Mouse (Mus musculus) adipose tissue, adult 10 weeks (tissue): ENCODE data around the gene Tmc5. TPM values are rescaled to one million over a fixed set of nuclear protein-coding genes. Genes with fewer than 3 reads are reported as not detected.

Experiments used
- polyA plus RNA-seq: library from polyadenylated mRNA; stranded (reverse); fragments of 350-450 nt; fragmentation: Illumina TruSeq; extraction: RNeasy Lipid Tissue Mini Kit (QIAGEN cat#74804); gene quantifications from one replicate; pipeline ENCODE4 v1.2.3, GENCODE M21; 2014; ENCODE audit warnings: low read depth, low replicate concordance

The Tmc5 gene
- polyA plus RNA-seq: 44.2 TPM

DNA sequence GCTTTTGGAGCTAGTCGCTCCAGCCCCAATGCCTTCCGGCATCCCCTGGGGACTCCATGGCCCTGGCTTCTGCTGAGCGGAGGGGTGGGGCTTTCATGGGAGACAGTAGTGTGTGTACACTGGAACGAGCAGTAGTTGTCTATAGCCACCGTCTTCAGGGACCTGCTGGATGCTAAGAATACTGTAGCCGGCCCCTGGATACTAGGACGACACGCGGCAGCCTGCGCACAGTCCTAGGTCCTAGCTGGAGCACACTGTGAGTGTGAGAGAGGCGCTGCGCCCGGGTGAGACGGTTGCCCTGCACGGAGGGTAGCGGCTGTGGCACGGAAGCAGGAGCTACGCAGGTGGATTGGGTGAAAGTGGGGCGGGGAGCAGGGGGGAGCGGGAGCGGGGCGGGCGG lies at the start of gene Tmc5:
Tmc5 (plus strand) TSS at position 97 of the 400 bp plus-strand sequence.

GRCm38 (mm10) chr7:118584257-118584907 lies 12.7 kb upstream of the Tmc5 start, which contains the start of gene Tmc7:
Tmc7 (minus strand) TSS chr7:118584736.

GRCm38 (mm10) chr7:118705101-118705961 lies 108.2 kb downstream of the Tmc5 start, which contains the start of gene Gde1:
Gde1 (minus strand) TSS chr7:118705778.

GRCm38 (mm10) chr7:118712228-118713173 lies 115.4 kb downstream of the Tmc5 start, which contains the start of gene Ccp110:
Ccp110 (plus strand) TSS chr7:118712552.

Other genes starting within 250 kb of the Tmc5 start
- 0.41 TPM for gene Syt17, start 149.1 kb upstream of the Tmc5 start, polyA plus RNA-seq
- gene Itpripl2, start 105.3 kb upstream of the Tmc5 start, polyA plus RNA-seq: 10.1 TPM
- 33.5 TPM for gene Coq7, start 63.9 kb upstream of the Tmc5 start, polyA plus RNA-seq
- gene Tmc7, start 12.6 kb upstream of the Tmc5 start, polyA plus RNA-seq: 2.9 TPM
- 113 TPM for gene Gde1, start 108.5 kb downstream of the Tmc5 start, polyA plus RNA-seq
- 10.2 TPM for gene Ccp110, start 115.3 kb downstream of the Tmc5 start, polyA plus RNA-seq
- gene Vps35l, start 142.9 kb downstream of the Tmc5 start, polyA plus RNA-seq: 41.9 TPM